ENCODE assay signal across 8 mouse cellular contexts in the genomic region with DNA sequence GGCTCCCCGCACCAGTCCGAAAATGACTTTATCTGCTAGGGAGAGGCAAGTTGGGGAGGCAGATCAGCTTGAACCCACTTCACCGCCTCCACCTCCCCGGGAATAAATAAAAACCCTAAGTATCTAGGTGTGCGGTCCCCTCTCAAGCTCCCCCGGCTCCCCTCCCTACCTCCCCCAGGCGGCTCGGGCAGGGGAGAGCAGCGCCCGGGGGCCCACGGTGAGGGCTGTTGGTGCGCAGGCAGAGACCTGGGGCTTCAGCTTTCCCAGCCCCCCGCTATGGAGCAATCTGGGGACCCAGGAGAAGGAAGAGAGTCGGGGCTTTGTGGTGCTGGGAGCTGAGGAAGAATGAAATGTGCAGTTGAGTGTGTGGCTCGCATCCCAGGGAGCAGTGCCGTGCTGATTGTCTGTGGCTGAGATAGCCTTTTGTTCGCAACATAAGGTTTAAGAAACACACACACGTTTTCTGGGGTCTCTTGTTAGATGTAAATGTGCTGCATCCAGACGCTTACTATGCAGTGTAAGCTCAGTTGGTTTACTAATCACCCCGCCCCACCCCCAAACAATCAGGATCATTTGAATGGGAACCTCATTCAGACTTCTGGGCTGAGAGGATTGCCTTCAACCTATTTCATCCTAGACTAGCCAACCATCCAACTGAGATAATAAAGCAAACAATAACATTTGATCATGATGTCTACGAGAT. TPM values are rescaled to one million over a fixed set of nuclear protein-coding genes. Genes with fewer than 3 reads are reported as not detected.
A peak's percentile ranks its signal among the peaks of the same experiment; 100 is the strongest.
DNase-seq lines count a peak whose midpoint lies in the region; ATAC-seq lines count a peak whose summit lies in the region.

No protein-coding gene starts in this region.

- peak overlapping the region; percentile 84 for H3K4me2 ChIP-seq in limb, embryonic 15.5 days

- H3K36me3 ChIP-seq in embryonic facial prominence, embryonic 10.5 days (replicated peaks): no peaks in the 10 kb centered on the region
- no peaks in the 10 kb centered on the region for H3K36me3 ChIP-seq in limb, embryonic 15.5 days

- H3K9me3 ChIP-seq in embryonic facial prominence, embryonic 10.5 days: no peaks in the 10 kb centered on the region
- no peaks in the 10 kb centered on the region for H3K9me3 ChIP-seq in limb, embryonic 15.5 days

- intact Hi-C loops in heart, postnatal 25 days (cut with DNase I): loop anchor here (5.0 to 10.0 kb wide), 4 partner anchors 46 to 396 kb away; no protein-coding TSS in a partner anchor

- DNase-seq in urinary bladder, postnatal 25 days (ENCODE audit: low spot score): peak; percentile 17
- DNase-seq in urinary bladder, adult 2 months (ENCODE audit: low spot score): no peak
- peak; percentile 85 for DNase-seq in embryonic facial prominence, embryonic 10.5 days (ENCODE audit: low spot score)
- DNase-seq in heart, postnatal 25 days (ENCODE audit: low spot score): peak; percentile 1
- DNase-seq in neural tube, embryonic 10.5 days (ENCODE audit: extremely low spot score, low spot score): peak; percentile 85
- no peak for DNase-seq in spleen, adult 12 weeks (ENCODE audit: low spot score)

- ATAC-seq in limb, embryonic 15.5 days (ENCODE audit: insufficient number of reproducible peaks, low FRiP score, low TSS enrichment, low read depth): peak; percentile 56
- ATAC-seq in megakaryocyte-erythroid progenitor cell, adult 5-6 weeks (replicated peaks; ENCODE audit: low FRiP score, low TSS enrichment, poor library complexity, severe bottlenecking): no peak

- H3K27ac ChIP-seq in embryonic facial prominence, embryonic 10.5 days (replicated peaks): peak overlapping the region; percentile 100
- peak overlapping the region; percentile 92 for H3K27ac ChIP-seq in limb, embryonic 15.5 days

- H3K27me3 ChIP-seq in embryonic facial prominence, embryonic 10.5 days (replicated peaks; ENCODE audit: low read depth, poor library complexity, severe bottlenecking): no peaks in the 10 kb centered on the region
- no peaks in the 10 kb centered on the region for H3K27me3 ChIP-seq in limb, embryonic 15.5 days

- 2% methylated on average over 21 of the region's 21 CpGs for WGBS in embryonic facial prominence, embryonic 10.5 days
- 7% methylated on average over 21 of the region's 21 CpGs for WGBS in limb, embryonic 15.5 days

- H3K4me1 ChIP-seq in embryonic facial prominence, embryonic 10.5 days: peaks cover 32% of the 10 kb centered on the region
- H3K4me1 ChIP-seq in limb, embryonic 15.5 days: peaks cover 10% of the 10 kb centered on the region

- peak overlapping the region; percentile 75 for H3K9ac ChIP-seq in limb, embryonic 15.5 days

- H3K4me3 ChIP-seq in embryonic facial prominence, embryonic 10.5 days: peak overlapping the region; percentile 84
- H3K4me3 ChIP-seq in limb, embryonic 15.5 days: peak overlapping the region; percentile 73

RNA-seq across cellular contexts. Expression of a gene that starts 0.9 kb away (rescaled TPM):
- polyA plus RNA-seq in urinary bladder, adult 2 months (2012; rRNA removed): 2.7 and 4.3 TPM in 2 replicates
- polyA plus RNA-seq in embryonic facial prominence, embryonic 10.5 days (2016; fragmentation: Nextera tagmentation; extraction: Ambion mirVana): 21.1 and 28.6 TPM in 2 replicates
- 10 to 100 TPM; 12.3 to 14.7 TPM for total RNA-seq in heart, postnatal 25 days (2021)
- 2.0 and 3.6 TPM in 2 replicates for polyA plus RNA-seq in limb, embryonic 15.5 days (2015; fragmentation: Nextera tagmentation; extraction: Ambion mirVana)
- total RNA-seq in megakaryocyte-erythroid progenitor cell, adult 5-6 weeks (2014; fragmentation: Nextera tagmentation): not detected in 2 replicates
- total RNA-seq in megakaryocyte-erythroid progenitor cell, adult 5-6 weeks (2017): not detected in 2 replicates

Comparison
In these comparisons a context has a peak if more than half of its experiments do, and no peak if none do; other contexts are left out.
1. DNase-seq: peak in urinary bladder, postnatal 25 days (single experiment), embryonic facial prominence, embryonic 10.5 days (single experiment), heart, postnatal 25 days (single experiment) and neural tube, embryonic 10.5 days (single experiment); none in urinary bladder, adult 2 months (single experiment) and spleen, adult 12 weeks (single experiment).